Mouse (Mus musculus) brain, embryonic 18.5 days (tissue): ENCODE data around the gene Mkrn1.
A peak's percentile ranks its signal among the peaks of the same experiment; 100 is the strongest.
"Not testable (repeated sequence)": the region's sequence is repeated elsewhere in the genome, so short reads cannot be mapped to it uniquely, and the experiment has no call there.

Experiments used
- DNase-seq: peaks from one replicate; pipeline ENCODE4 v3.0.0-alpha.2; 2012; ENCODE audit warnings: low read depth, low spot score

Gene Mkrn1

GRCm38 (mm10) chr6:39379224-39379623 lies 41.0 kb downstream of the Mkrn1 start:
- DNase-seq = no peak

GRCm38 (mm10) chr6:39378161-39378835 lies 42.0 kb downstream of the Mkrn1 start:
- DNase-seq = not testable (repeated sequence)

- DNase-seq = peak; percentile 56
Observed at GRCm38 (mm10) chr6:39377311-39377827, 42.9 kb downstream of the Mkrn1 start, which contains the start of gene Slc37a3. TSS of gene Slc37a3 (minus strand) at chr6:39377675.

- no peak for DNase-seq
Observed at GRCm38 (mm10) chr6:39376775-39377174, 43.5 kb downstream of the Mkrn1 start.

GRCm38 (mm10) chr6:39373301-39373955 lies 46.8 kb downstream of the Mkrn1 start:
- no peak for DNase-seq

GRCm38 (mm10) chr6:39372727-39373126 lies 47.5 kb downstream of the Mkrn1 start:
- DNase-seq = no peak

GRCm38 (mm10) chr6:39372042-39372441 lies 48.2 kb downstream of the Mkrn1 start:
- no peak for DNase-seq

- DNase-seq = no peak
Observed at GRCm38 (mm10) chr6:39369631-39370030, 50.6 kb downstream of the Mkrn1 start.

GRCm38 (mm10) chr6:39362684-39363083 lies 57.6 kb downstream of the Mkrn1 start:
- DNase-seq = no peak

- not testable (repeated sequence) for DNase-seq
Observed at GRCm38 (mm10) chr6:39359207-39359606, 61.1 kb downstream of the Mkrn1 start.

- no peak for DNase-seq
Observed at GRCm38 (mm10) chr6:39348946-39349345, 71.3 kb downstream of the Mkrn1 start.

GRCm38 (mm10) chr6:39347880-39348814 lies 72.1 kb downstream of the Mkrn1 start:
- no peak for DNase-seq
